Mouse (Mus musculus): ENCODE measurements at regions not wholly inside any gene's neighbourhood (a gene's known extent, or its start where the extent isn't known, plus 50 kb on each side); places are given as distances from the start of the nearest gene placed in this dataset.

GRCm38 (mm10) chr8:82265745-82266144 is 137.3 kb downstream of the Il15 start:
- WGBS, result 61% methylated on average over 3 of the region's 3 CpGs
- no peaks in the 10 kb centered on the region for H3K9me3 ChIP-seq (replicated peaks; ENCODE audit: control insufficient read depth, low read length)
- H3K4me1 ChIP-seq (ENCODE audit: control insufficient read depth, insufficient read depth, low read length), result 0 out of 2 replicates have a peak, but pooled peaks cover 2% of the 10 kb centered on the region
- no peaks in the 10 kb centered on the region for H3K27me3 ChIP-seq (ENCODE audit: control insufficient read depth, insufficient read depth, low read length)
- no peak overlapping the region for H3K4me2 ChIP-seq (ENCODE audit: low read depth, low read length)
- no peak overlapping the region for H3K9ac ChIP-seq (ENCODE audit: low read length)
- no peak overlapping the region for H3K4me3 ChIP-seq (ENCODE audit: low read length)
- H3K36me3 ChIP-seq (ENCODE audit: control insufficient read depth, insufficient read depth), result no peaks in the 10 kb centered on the region
- ATAC-seq (replicated peaks; ENCODE audit: extremely low read depth, insufficient read depth, low FRiP score), result no peak
- H3K27ac ChIP-seq (ENCODE audit: low read length), result no peak overlapping the region

DNA sequence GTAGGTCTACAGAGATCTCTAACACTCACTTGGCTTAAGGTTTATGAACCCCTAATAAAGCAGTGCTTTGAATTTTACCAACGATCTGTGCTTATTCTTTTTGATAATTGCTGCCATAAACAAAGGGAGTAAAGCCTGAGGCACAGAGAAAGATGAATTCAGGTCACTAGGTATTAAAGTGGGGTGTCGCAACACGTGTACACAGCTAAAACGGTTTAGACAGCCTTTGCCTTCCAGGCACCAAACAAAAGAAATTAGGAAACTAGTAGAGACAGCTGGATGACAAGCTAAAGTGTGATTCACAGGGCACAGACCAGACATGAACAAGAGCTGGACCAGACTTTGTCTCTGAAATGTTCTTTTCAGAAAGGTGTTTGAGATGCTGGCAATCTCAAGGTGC is 140.8 kb downstream of the Il15 start:
- H3K27me3 ChIP-seq (ENCODE audit: control insufficient read depth, insufficient read depth, low read length), result no peaks in the 10 kb centered on the region
- H3K4me1 ChIP-seq (ENCODE audit: control insufficient read depth, insufficient read depth, low read length), result peaks cover 5% of the 10 kb centered on the region; the same call in 1 of the 2 replicates
- H3K36me3 ChIP-seq (ENCODE audit: control insufficient read depth, insufficient read depth), result no peaks in the 10 kb centered on the region
- no peak overlapping the region for H3K9ac ChIP-seq (ENCODE audit: low read length)
- H3K9me3 ChIP-seq (replicated peaks; ENCODE audit: control insufficient read depth, low read length), result no peaks in the 10 kb centered on the region
- no peak overlapping the region for H3K4me3 ChIP-seq (ENCODE audit: low read length)
- no peak for ATAC-seq (replicated peaks; ENCODE audit: extremely low read depth, insufficient read depth, low FRiP score)
- no peak overlapping the region for H3K4me2 ChIP-seq (ENCODE audit: low read depth, low read length)
- H3K27ac ChIP-seq (ENCODE audit: low read length), result no peak overlapping the region
- 73% methylated on average over 4 of the region's 4 CpGs for WGBS

DNA sequence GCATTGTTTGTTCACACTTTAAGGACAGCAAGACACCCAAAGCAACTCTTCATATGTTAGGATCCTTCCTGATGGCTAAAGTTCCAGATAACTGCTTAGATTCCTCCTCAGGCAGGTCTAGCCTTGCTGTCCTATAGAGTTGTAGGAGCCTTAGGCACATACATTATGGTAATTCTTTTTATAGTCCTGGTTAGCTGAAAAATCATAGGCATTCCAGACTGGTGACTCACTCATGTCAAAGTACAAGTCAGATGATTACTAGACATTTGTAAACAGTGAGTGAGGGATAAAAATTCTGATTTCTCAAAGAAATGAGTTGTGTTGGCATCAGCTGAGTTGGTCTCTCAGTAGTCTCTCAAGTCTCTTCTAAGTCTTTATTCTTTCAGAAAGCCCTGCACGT is 142.4 kb downstream of the Il15 start:
- Histone ChIP-seq H3K4me1 (ENCODE audit: control insufficient read depth, insufficient read depth, low read length) (peaks cover 5% of the 10 kb centered on the region; the same call in 1 of the 2 replicates), H3K9ac (ENCODE audit: low read length) (no peak overlapping the region), H3K36me3 (ENCODE audit: control insufficient read depth, insufficient read depth) (no peaks in the 10 kb centered on the region), H3K4me3 (ENCODE audit: low read length) (no peak overlapping the region), H3K27ac (ENCODE audit: low read length) (no peak overlapping the region), H3K4me2 (ENCODE audit: low read depth, low read length) (no peak overlapping the region), H3K27me3 (ENCODE audit: control insufficient read depth, insufficient read depth, low read length) (no peaks in the 10 kb centered on the region), H3K9me3 (replicated peaks; ENCODE audit: control insufficient read depth, low read length) (no peaks in the 10 kb centered on the region)
- ATAC-seq (replicated peaks; ENCODE audit: extremely low read depth, insufficient read depth, low FRiP score), result no peak
- 66% methylated on average over 1 of the region's 1 CpGs for WGBS

GRCm38 (mm10) chr8:82255815-82256214 is 147.2 kb downstream of the Il15 start:
- whole genome bisulfite sequencing, result 49% methylated on average over 2 of the region's 2 CpGs
- Histone ChIP-seq H3K9me3 (replicated peaks; ENCODE audit: control insufficient read depth, low read length) (no peaks in the 10 kb centered on the region), H3K4me2 (ENCODE audit: low read depth, low read length) (no peak overlapping the region), H3K4me1 (ENCODE audit: control insufficient read depth, insufficient read depth, low read length) (peaks cover 7% of the 10 kb centered on the region; the same call in 1 of the 2 replicates), H3K27me3 (ENCODE audit: control insufficient read depth, insufficient read depth, low read length) (no peaks in the 10 kb centered on the region), H3K4me3 (ENCODE audit: low read length) (no peak overlapping the region), H3K36me3 (ENCODE audit: control insufficient read depth, insufficient read depth) (no peaks in the 10 kb centered on the region), H3K9ac (ENCODE audit: low read length) (no peak overlapping the region), H3K27ac (ENCODE audit: low read length) (no peak overlapping the region)
- ATAC-seq (replicated peaks; ENCODE audit: extremely low read depth, insufficient read depth, low FRiP score), result no peak

DNA sequence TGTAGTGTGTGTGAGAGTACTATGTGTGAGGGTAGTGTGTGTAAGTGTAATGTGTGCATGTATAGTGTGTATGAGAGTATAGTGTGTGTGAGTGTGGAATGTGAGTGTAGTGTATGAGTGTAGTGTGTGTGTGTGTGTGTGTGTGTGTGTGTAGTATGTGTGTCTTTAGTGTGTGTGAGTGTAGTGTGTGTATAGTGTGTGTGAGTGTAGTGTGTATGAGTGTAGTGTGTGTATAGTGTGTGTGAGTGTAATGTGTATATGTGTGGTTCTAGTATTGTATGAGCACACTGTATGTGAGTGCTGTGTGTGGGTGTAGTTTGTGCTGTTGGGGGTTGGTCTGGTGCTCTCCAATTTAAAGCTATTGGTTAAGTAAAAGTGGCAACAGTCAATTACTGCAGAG is 150.6 kb downstream of the Il15 start:
- Histone ChIP-seq H3K4me3 (ENCODE audit: low read length) (no peak overlapping the region), H3K27ac (ENCODE audit: low read length) (no peak overlapping the region), H3K27me3 (ENCODE audit: control insufficient read depth, insufficient read depth, low read length) (no peaks in the 10 kb centered on the region), H3K36me3 (ENCODE audit: control insufficient read depth, insufficient read depth) (no peaks in the 10 kb centered on the region), H3K9ac (ENCODE audit: low read length) (no peak overlapping the region), H3K4me1 (ENCODE audit: control insufficient read depth, insufficient read depth, low read length) (peaks cover 4% of the 10 kb centered on the region; the same call in 1 of the 2 replicates), H3K4me2 (ENCODE audit: low read depth, low read length) (no peak overlapping the region), H3K9me3 (replicated peaks; ENCODE audit: control insufficient read depth, low read length) (no peaks in the 10 kb centered on the region)
- ATAC-seq (replicated peaks; ENCODE audit: extremely low read depth, insufficient read depth, low FRiP score), result no peak

DNA sequence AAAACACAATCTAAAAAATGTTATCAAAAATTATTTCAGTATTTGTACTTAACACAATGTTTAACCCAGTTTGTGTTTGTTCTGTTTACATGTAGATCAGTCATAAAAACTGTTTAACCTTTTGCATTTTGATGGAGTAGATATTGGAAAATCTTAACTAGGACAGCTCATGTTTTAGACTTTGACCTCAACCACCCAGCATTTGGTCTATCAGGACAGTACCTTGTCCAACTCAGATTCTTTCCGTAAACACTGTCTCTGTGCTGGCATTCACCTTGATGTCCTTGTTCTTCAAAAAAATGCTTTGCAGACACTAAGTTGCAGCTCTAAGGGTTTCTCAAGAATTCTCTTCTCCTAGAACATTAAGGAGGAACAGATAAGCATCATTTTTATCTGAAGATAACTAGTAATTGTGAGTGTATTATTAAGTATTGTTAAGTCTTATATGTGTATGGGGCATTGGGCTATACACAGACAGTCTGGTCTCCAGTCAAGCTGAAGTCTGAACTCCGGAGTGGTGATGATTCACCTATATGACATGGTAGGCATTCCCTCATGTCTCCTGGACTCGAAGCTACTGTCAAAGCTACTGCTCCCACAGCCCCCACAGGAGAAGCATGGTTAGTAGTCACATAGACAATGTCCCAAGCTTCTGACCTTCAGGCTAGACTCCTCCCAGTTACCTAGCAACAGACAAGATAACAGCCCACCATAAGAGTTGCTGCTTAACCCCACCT is 153.0 kb downstream of the Il15 start:
- Histone ChIP-seq H3K4me3 (ENCODE audit: low read length) (no peak overlapping the region), H3K4me2 (ENCODE audit: low read depth, low read length) (no peak overlapping the region), H3K27me3 (ENCODE audit: control insufficient read depth, insufficient read depth, low read length) (no peaks in the 10 kb centered on the region), H3K27ac (ENCODE audit: low read length) (no peak overlapping the region), H3K4me1 (ENCODE audit: control insufficient read depth, insufficient read depth, low read length) (peaks cover 4% of the 10 kb centered on the region; the same call in 1 of the 2 replicates), H3K9ac (ENCODE audit: low read length) (no peak overlapping the region), H3K36me3 (ENCODE audit: control insufficient read depth, insufficient read depth) (no peaks in the 10 kb centered on the region), H3K9me3 (replicated peaks; ENCODE audit: control insufficient read depth, low read length) (no peaks in the 10 kb centered on the region)
- WGBS, result 80% methylated on average over 3 of the region's 3 CpGs
- ATAC-seq (replicated peaks; ENCODE audit: extremely low read depth, insufficient read depth, low FRiP score), result no peak

DNA sequence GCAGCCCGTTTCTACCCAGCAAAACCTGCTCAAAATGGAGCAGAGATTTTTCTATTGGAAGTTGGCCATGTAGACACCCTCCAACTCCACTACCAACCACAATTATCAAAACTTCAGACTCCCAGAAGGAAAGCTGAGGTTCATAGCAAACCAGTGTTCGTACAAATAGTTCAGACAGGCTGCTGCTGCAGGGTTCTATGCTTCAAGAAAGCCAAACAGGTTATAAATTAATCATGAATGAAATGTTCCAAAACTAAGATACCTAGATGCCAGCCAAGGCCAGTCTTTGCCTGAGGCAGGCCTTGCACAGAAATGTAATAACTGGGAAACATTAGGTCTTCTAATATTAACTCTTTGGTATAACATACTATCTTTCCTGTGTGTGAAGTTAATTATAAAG is 158.9 kb downstream of the Il15 start:
- whole genome bisulfite sequencing, result 74% methylated on average over 2 of the region's 2 CpGs
- ATAC-seq (replicated peaks; ENCODE audit: extremely low read depth, insufficient read depth, low FRiP score), result no peak
- H3K36me3 ChIP-seq (ENCODE audit: control insufficient read depth, insufficient read depth), result no peaks in the 10 kb centered on the region

GRCm38 (mm10) chr8:82229883-82230282 is 173.1 kb downstream of the Il15 start:
- no peaks in the 10 kb centered on the region for H3K4me1 ChIP-seq (ENCODE audit: control insufficient read depth, insufficient read depth, low read length)
- H3K4me2 ChIP-seq (ENCODE audit: low read depth, low read length), result no peak overlapping the region
- no peaks in the 10 kb centered on the region for H3K36me3 ChIP-seq (ENCODE audit: control insufficient read depth, insufficient read depth)
- ATAC-seq (replicated peaks; ENCODE audit: extremely low read depth, insufficient read depth, low FRiP score), result no peak
- H3K9me3 ChIP-seq (replicated peaks; ENCODE audit: control insufficient read depth, low read length), result no peaks in the 10 kb centered on the region
- H3K27ac ChIP-seq (ENCODE audit: low read length), result no peak overlapping the region
- no peak overlapping the region for H3K4me3 ChIP-seq (ENCODE audit: low read length)
- WGBS, result 52% methylated on average over 2 of the region's 2 CpGs
- no peaks in the 10 kb centered on the region for H3K27me3 ChIP-seq (ENCODE audit: control insufficient read depth, insufficient read depth, low read length)
- H3K9ac ChIP-seq (ENCODE audit: low read length), result no peak overlapping the region

More for the DNA sequence above, 158.9 kb downstream of the Il15 start:
- Histone ChIP-seq H3K9me3 (replicated peaks; ENCODE audit: control insufficient read depth, low read length) (no peaks in the 10 kb centered on the region), H3K9ac (ENCODE audit: low read length) (no peak overlapping the region), H3K27ac (ENCODE audit: low read length) (no peak overlapping the region), H3K4me1 (ENCODE audit: control insufficient read depth, insufficient read depth, low read length) (no peaks in the 10 kb centered on the region), H3K27me3 (ENCODE audit: control insufficient read depth, insufficient read depth, low read length) (no peaks in the 10 kb centered on the region), H3K4me2 (ENCODE audit: low read depth, low read length) (no peak overlapping the region), H3K4me3 (ENCODE audit: low read length) (no peak overlapping the region)

DNA sequence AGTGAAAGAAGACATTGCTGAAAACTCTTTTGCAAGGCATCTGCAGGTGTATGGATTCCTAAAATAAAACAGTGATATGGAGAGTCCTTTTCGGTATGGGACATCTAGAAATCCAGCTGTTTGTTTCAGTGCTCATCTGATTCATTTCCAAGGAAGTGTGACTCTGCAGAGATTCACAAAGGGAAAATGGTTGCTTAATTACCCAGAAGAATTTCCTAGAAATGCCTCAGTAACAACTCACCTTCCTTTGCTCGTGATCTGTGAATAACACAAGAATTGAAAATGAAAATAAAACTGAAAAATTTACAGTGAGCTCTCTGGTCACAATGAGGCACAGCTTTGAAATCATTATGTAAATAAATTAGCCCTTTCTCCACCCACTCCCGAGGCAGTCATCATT is 201.3 kb downstream of the Il15 start:
- no peak for ATAC-seq (replicated peaks; ENCODE audit: extremely low read depth, insufficient read depth, low FRiP score)
- no peak overlapping the region for H3K4me2 ChIP-seq (ENCODE audit: low read depth, low read length)
- H3K9ac ChIP-seq (ENCODE audit: low read length), result no peak overlapping the region
- no peaks in the 10 kb centered on the region for H3K27me3 ChIP-seq (ENCODE audit: control insufficient read depth, insufficient read depth, low read length)
- no peaks in the 10 kb centered on the region for H3K4me1 ChIP-seq (ENCODE audit: control insufficient read depth, insufficient read depth, low read length)
- WGBS, result 56% methylated on average over 3 of the region's 3 CpGs
- no peak overlapping the region for H3K27ac ChIP-seq (ENCODE audit: low read length)
- no peaks in the 10 kb centered on the region for H3K9me3 ChIP-seq (replicated peaks; ENCODE audit: control insufficient read depth, low read length)
- no peaks in the 10 kb centered on the region for H3K36me3 ChIP-seq (ENCODE audit: control insufficient read depth, insufficient read depth)
- no peak overlapping the region for H3K4me3 ChIP-seq (ENCODE audit: low read length)

Measured in heart, embryonic 16.5 days (tissue).